ENCODE assay signal across 24 mouse cellular contexts in the genomic region with DNA sequence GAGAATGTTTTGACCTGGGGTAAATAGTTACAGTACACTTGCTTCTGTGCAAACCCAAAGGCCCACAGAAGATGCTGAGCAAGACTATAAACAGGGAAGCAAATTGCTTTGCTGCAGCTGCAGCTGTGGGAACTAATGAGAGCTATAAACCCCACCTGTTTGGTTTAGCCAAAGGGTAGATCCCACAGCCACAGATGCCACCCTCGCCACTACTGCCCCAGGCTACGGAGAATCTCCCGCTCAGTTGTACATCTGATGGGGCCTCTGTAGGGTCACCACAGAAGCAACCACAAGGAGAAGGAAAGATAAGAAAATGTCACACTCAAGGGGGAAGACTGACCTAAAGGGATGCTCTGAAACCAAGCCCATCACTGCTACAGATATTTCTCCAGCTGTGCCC.
DNase-seq lines count a peak whose midpoint lies in the region; ATAC-seq and TF ChIP-seq lines count a peak whose summit lies in the region.
"Had no signal": no experiment of that assay in that cellular context is flagged by ENCODE, and none has a peak within 500 bp of the region (broad histone marks: within the 10 kb centered on the region; RNA-seq: fewer than 3 reads in every experiment).

No protein-coding gene starts in this region.

- no peak overlapping the region for H3ac ChIP-seq in C2C12 (ENCODE audit: control insufficient read depth, insufficient read length, low read depth)

- no peaks in the 10 kb centered on the region for H3K9me3 ChIP-seq in neural tube, embryonic 11.5 days (ENCODE audit: control insufficient read depth, low read length)
- H3K9me3 ChIP-seq: forebrain, embryonic 10.5 days; forebrain, embryonic 13.5 days; heart, embryonic 12.5 days; heart, embryonic 15.5 days; hindbrain, embryonic 12.5 days; hindbrain, embryonic 15.5 days had no signal

- H3K79me3 ChIP-seq in C2C12 (ENCODE audit: low read depth): no peaks in the 10 kb centered on the region

- no peak overlapping the region for H3K9ac ChIP-seq in neural tube, embryonic 11.5 days (ENCODE audit: low read length)
- H3K9ac ChIP-seq: forebrain, embryonic 13.5 days; heart, embryonic 12.5 days; heart, embryonic 15.5 days; hindbrain, embryonic 12.5 days; hindbrain, embryonic 15.5 days had no signal

- no peaks in the 10 kb centered on the region for H3K36me3 ChIP-seq in neural tube, embryonic 11.5 days (ENCODE audit: control insufficient read depth, insufficient read depth, low read length)
- no peaks in the 10 kb centered on the region for H3K36me3 ChIP-seq in C2C12 (ENCODE audit: control insufficient read depth, insufficient read depth)
- H3K36me3 ChIP-seq: forebrain, embryonic 10.5 days; heart, embryonic 12.5 days; heart, embryonic 15.5 days; hindbrain, embryonic 12.5 days; hindbrain, embryonic 15.5 days had no signal

- TF ChIP-seq CTCF in C2C12 (IDR thresholded peaks at IDR 0.05; ENCODE audit: control insufficient read depth, insufficient read depth, insufficient read length): no peak
- no peak for TF ChIP-seq CTCF in layer of hippocampus, adult 2 months (conservative IDR thresholded peaks at IDR 0.05)

- no peak overlapping the region for H3K4me3 ChIP-seq in neural tube, embryonic 11.5 days (ENCODE audit: low read depth, low read length)
- H3K4me3 ChIP-seq in C2C12 (ENCODE audit: insufficient read depth, poor library complexity, severe bottlenecking): no peak overlapping the region
- H3K4me3 ChIP-seq in layer of hippocampus, adult 2 months: no peak overlapping the region
- H3K4me3 ChIP-seq: forebrain, embryonic 10.5 days; forebrain, embryonic 13.5 days; gastrocnemius, adult 2 months; heart, embryonic 12.5 days; heart, embryonic 15.5 days; hindbrain, embryonic 12.5 days; hindbrain, embryonic 15.5 days had no signal

- H3K27ac ChIP-seq in neural tube, embryonic 11.5 days (ENCODE audit: low read depth, low read length): no peak overlapping the region
- no peak overlapping the region for H3K27ac ChIP-seq in layer of hippocampus, adult 2 months
- H3K27ac ChIP-seq: forebrain, embryonic 10.5 days; forebrain, embryonic 13.5 days; gastrocnemius, adult 2 months; heart, embryonic 15.5 days; hindbrain, embryonic 12.5 days; hindbrain, embryonic 15.5 days had no signal

- WGBS in neural tube, embryonic 11.5 days: 17% methylated on average over 3 of the region's 3 CpGs

- H3K4me2 ChIP-seq in neural tube, embryonic 11.5 days (ENCODE audit: low read depth): no peak overlapping the region
- H3K4me2 ChIP-seq: forebrain, embryonic 13.5 days; heart, embryonic 12.5 days; heart, embryonic 15.5 days; hindbrain, embryonic 12.5 days; hindbrain, embryonic 15.5 days had no signal

- H3K4me1 ChIP-seq in neural tube, embryonic 11.5 days (ENCODE audit: control insufficient read depth, insufficient read depth, low read length): peaks cover 10% of the 10 kb centered on the region

- intact Hi-C loops in heart, postnatal 14 days (cut with DNase I): no loop called here

- no peak for ATAC-seq in neural tube, embryonic 11.5 days (ENCODE audit: insufficient read depth, low FRiP score, low TSS enrichment)
- ATAC-seq: activated CD4-positive, CD25-positive, alpha-beta regulatory T cell, adult 4 months; forebrain, embryonic 13.5 days; forebrain, embryonic 16.5 days had no signal

- no peaks in the 10 kb centered on the region for H3K27me3 ChIP-seq in neural tube, embryonic 11.5 days (ENCODE audit: control insufficient read depth, insufficient read depth, low read length)
- H3K27me3 ChIP-seq in C2C12 (ENCODE audit: control insufficient read depth, insufficient read depth, insufficient read length): peaks cover 3% of the 10 kb centered on the region

- DNase-seq in neural tube, embryonic 11.5 days (ENCODE audit: low spot score): peak; percentile 39
- DNase-seq in neural tube, embryonic 10.5 days (ENCODE audit: extremely low spot score, low spot score): no peak
- DNase-seq in forelimb bud, embryonic 11.5 days (ENCODE audit: low read depth, low spot score): peak; percentile 56
- no peak for DNase-seq in layer of hippocampus, adult 2 months (ENCODE audit: low spot score in 2 of 2)
- DNase-seq in heart, postnatal 14 days: no peak
- DNase-seq: adrenal gland, adult 8-10 months; adrenal gland, postnatal 25 days; cerebellum, adult 11-12 months; cerebellum, adult 9-10 months; cerebellum, postnatal 14 days; gastrocnemius, adult 2 months; gastrocnemius, postnatal 25 days; heart, adult 18-20 months; heart, postnatal 10 days; heart, postnatal 4 days had no signal

- no peaks in the 10 kb centered on the region for H3K79me2 ChIP-seq in C2C12 (ENCODE audit: control insufficient read depth, insufficient read depth)

TF ChIP-seq in C2C12, 6 proteins besides CTCF, POLR2A, EP300 and RAD21:
- TF ChIP-seq MYOD1 (IDR thresholded peaks at IDR 0.05; ENCODE audit: control insufficient read depth, insufficient read length, low read depth): peak; percentile 81
- no peak for TF ChIP-seq MYOG (IDR thresholded peaks at IDR 0.05; ENCODE audit: control insufficient read depth, extremely low read depth, insufficient read length)

Comparison
In these comparisons a context has a peak if more than half of its experiments do, and no peak if none do; other contexts are left out.
1. DNase-seq: peak in neural tube, embryonic 11.5 days (single experiment) and forelimb bud, embryonic 11.5 days (single experiment); none in neural tube, embryonic 10.5 days (single experiment), layer of hippocampus, adult 2 months (0 of 2) and heart, postnatal 14 days (0 of 2).